Mouse (Mus musculus): ENCODE data around the gene Cavin2. TPM values are rescaled to one million over a fixed set of nuclear protein-coding genes. Genes with fewer than 3 reads are reported as not detected.

Cavin2 gene
- polyA plus RNA-seq, 1 experiment from 2014 or later: 216 TPM

GRCm38 (mm10) chr1:51347596-51347995, 58.7 kb downstream of the Cavin2 start:
- Histone ChIP-seq H3K4me2 (ENCODE audit: low read length) (no peak overlapping the region), H3K36me3 (ENCODE audit: control insufficient read depth, insufficient read depth, low read length) (no peaks in the 10 kb centered on the region), H3K27ac (replicated peaks in 1 of 2; ENCODE audit: control insufficient read depth in 1 of 2, insufficient read depth in 1 of 2, low read depth in 2 of 2, low read length in 2 of 2) (no peak overlapping the region), H3K9ac (ENCODE audit: low read length) (no peak overlapping the region), H3K4me1 (ENCODE audit: control insufficient read depth in 2 of 2, insufficient read depth in 2 of 2, low read length in 2 of 2) (no peaks in the 10 kb centered on the region), H3K27me3 (ENCODE audit: control insufficient read depth, insufficient read depth, low read length) (no peaks in the 10 kb centered on the region), H3K4me3 (ENCODE audit: control insufficient read depth in 1 of 2, insufficient read depth in 1 of 2, low read depth in 1 of 2, low read length in 2 of 2) (no peak overlapping the region), H3K9me3 (ENCODE audit: control insufficient read depth, low read length) (no peaks in the 10 kb centered on the region)
- WGBS: 90% methylated on average over 3 of the region's 3 CpGs
- no peak for ATAC-seq (ENCODE audit: insufficient number of reproducible peaks, insufficient read depth, low FRiP score, low read depth)

GRCm38 (mm10) chr1:51348631-51349030, 59.7 kb downstream of the Cavin2 start:
- no peak overlapping the region for H3K4me2 ChIP-seq (ENCODE audit: low read length)
- 93% methylated on average over 7 of the region's 7 CpGs for WGBS

GRCm38 (mm10) chr1:51349291-51349967, 60.5 kb downstream of the Cavin2 start:
- H3K36me3 ChIP-seq (ENCODE audit: control insufficient read depth, insufficient read depth, low read length): no peaks in the 10 kb centered on the region
- H3K4me1 ChIP-seq (ENCODE audit: control insufficient read depth in 2 of 2, insufficient read depth in 2 of 2, low read length in 2 of 2): no peaks in the 10 kb centered on the region
- no peak overlapping the region for H3K27ac ChIP-seq (replicated peaks in 1 of 2; ENCODE audit: control insufficient read depth in 1 of 2, insufficient read depth in 1 of 2, low read depth in 2 of 2, low read length in 2 of 2)
- no peak overlapping the region for H3K9ac ChIP-seq (ENCODE audit: low read length)
- no peaks in the 10 kb centered on the region for H3K9me3 ChIP-seq (ENCODE audit: control insufficient read depth, low read length)
- no peak for ATAC-seq (ENCODE audit: insufficient number of reproducible peaks, insufficient read depth, low FRiP score, low read depth)
- no peak overlapping the region for H3K4me2 ChIP-seq (ENCODE audit: low read length)
- WGBS: 53% methylated on average over 7 of the region's 7 CpGs
- no peak overlapping the region for H3K4me3 ChIP-seq (ENCODE audit: control insufficient read depth in 1 of 2, insufficient read depth in 1 of 2, low read depth in 1 of 2, low read length in 2 of 2)
- H3K27me3 ChIP-seq (ENCODE audit: control insufficient read depth, insufficient read depth, low read length): no peaks in the 10 kb centered on the region

More at GRCm38 (mm10) chr1:51348631-51349030, 59.7 kb downstream of the Cavin2 start:
- Histone ChIP-seq H3K9me3 (ENCODE audit: control insufficient read depth, low read length) (no peaks in the 10 kb centered on the region), H3K36me3 (ENCODE audit: control insufficient read depth, insufficient read depth, low read length) (no peaks in the 10 kb centered on the region), H3K27ac (replicated peaks in 1 of 2; ENCODE audit: control insufficient read depth in 1 of 2, insufficient read depth in 1 of 2, low read depth in 2 of 2, low read length in 2 of 2) (no peak overlapping the region), H3K4me3 (ENCODE audit: control insufficient read depth in 1 of 2, insufficient read depth in 1 of 2, low read depth in 1 of 2, low read length in 2 of 2) (no peak overlapping the region), H3K9ac (ENCODE audit: low read length) (no peak overlapping the region), H3K27me3 (ENCODE audit: control insufficient read depth, insufficient read depth, low read length) (no peaks in the 10 kb centered on the region), H3K4me1 (ENCODE audit: control insufficient read depth in 2 of 2, insufficient read depth in 2 of 2, low read length in 2 of 2) (no peaks in the 10 kb centered on the region)
- no peak for ATAC-seq (ENCODE audit: insufficient number of reproducible peaks, insufficient read depth, low FRiP score, low read depth)

Other genes with a start within 250 kb of the Cavin2 start
- 19.8 and 22.4 TPM in 2 replicates for gene Nabp1, start 189.3 kb downstream of the Cavin2 start, polyA plus RNA-seq (2014; fragmentation: Nextera tagmentation; extraction: Ambion mirVana)